Mouse (Mus musculus): ENCODE results near the gene Nuak1.

Gene Nuak1

GRCm38 (mm10) chr10:84411122-84412105 lies 29.0 kb downstream of the Nuak1 start:
- no peak for DNase-seq (ENCODE audit: extremely low spot score, low read depth, low spot score)

GRCm38 (mm10) chr10:84408965-84409660 lies 31.3 kb downstream of the Nuak1 start:
- DNase-seq (ENCODE audit: extremely low spot score, low read depth, low spot score), result no peak

GRCm38 (mm10) chr10:84405135-84405776 lies 35.1 kb downstream of the Nuak1 start:
- no peak for DNase-seq (ENCODE audit: extremely low spot score, low read depth, low spot score)

- no peak for DNase-seq (ENCODE audit: extremely low spot score, low read depth, low spot score)
These were observed 38.5 kb downstream of the Nuak1 start for GRCm38 (mm10) chr10:84401907-84402371.

- no peak for DNase-seq (ENCODE audit: extremely low spot score, low read depth, low spot score)
These were observed 39.2 kb downstream of the Nuak1 start for GRCm38 (mm10) chr10:84401189-84401588.

- no peak for DNase-seq (ENCODE audit: extremely low spot score, low read depth, low spot score)
These were observed 40.2 kb downstream of the Nuak1 start for GRCm38 (mm10) chr10:84400037-84400681.

- DNase-seq (ENCODE audit: extremely low spot score, low read depth, low spot score), result no peak
These were observed 43.1 kb downstream of the Nuak1 start for GRCm38 (mm10) chr10:84397276-84397675.

GRCm38 (mm10) chr10:84395885-84396659 lies 44.3 kb downstream of the Nuak1 start:
- no peak for DNase-seq (ENCODE audit: extremely low spot score, low read depth, low spot score)

- DNase-seq (ENCODE audit: extremely low spot score, low read depth, low spot score), result no peak
These were observed 45.1 kb downstream of the Nuak1 start for GRCm38 (mm10) chr10:84395259-84395658.

- no peak for DNase-seq (ENCODE audit: extremely low spot score, low read depth, low spot score)
These were observed 46.5 kb downstream of the Nuak1 start for GRCm38 (mm10) chr10:84393881-84394280.

- DNase-seq (ENCODE audit: extremely low spot score, low read depth, low spot score), result no peak
These were observed 47.0 kb downstream of the Nuak1 start for GRCm38 (mm10) chr10:84393405-84393804.

GRCm38 (mm10) chr10:84392723-84393081 lies 47.7 kb downstream of the Nuak1 start:
- no peak for DNase-seq (ENCODE audit: extremely low spot score, low read depth, low spot score)

GRCm38 (mm10) chr10:84392027-84392722 lies 48.2 kb downstream of the Nuak1 start:
- no peak for DNase-seq (ENCODE audit: extremely low spot score, low read depth, low spot score)

GRCm38 (mm10) chr10:84389707-84390106 lies 50.7 kb downstream of the Nuak1 start:
- no peak for DNase-seq (ENCODE audit: extremely low spot score, low read depth, low spot score)

- DNase-seq (ENCODE audit: extremely low spot score, low read depth, low spot score), result no peak
These were observed 51.8 kb downstream of the Nuak1 start for GRCm38 (mm10) chr10:84388357-84389141.

- DNase-seq (ENCODE audit: extremely low spot score, low read depth, low spot score), result no peak
These were observed 53.1 kb downstream of the Nuak1 start for GRCm38 (mm10) chr10:84387338-84387737.

- no peak for DNase-seq (ENCODE audit: extremely low spot score, low read depth, low spot score)
These were observed 53.7 kb downstream of the Nuak1 start for GRCm38 (mm10) chr10:84386625-84387242.

GRCm38 (mm10) chr10:84386214-84386613 lies 54.2 kb downstream of the Nuak1 start:
- no peak for DNase-seq (ENCODE audit: extremely low spot score, low read depth, low spot score)

Measured in hindlimb bud, embryonic 11.5 days (tissue).